Mouse (Mus musculus) bone marrow, adult 2 months (tissue): Measurements from ENCODE around the gene Ccdc155.

Experiments used
- CTCF ChIP-seq: fragments of 200-500 bp; IDR thresholded peaks from 2 replicates; pipeline ENCODE4 v1.5.1; 2011; ENCODE audit warnings: low read length, control low read depth; ENCODE audit not compliant: control insufficient read depth, insufficient read depth
- POLR2A ChIP-seq: fragments of 200-500 bp; IDR thresholded peaks from 2 replicates; pipeline ENCODE4 v1.6.1; 2011; ENCODE audit warnings: low read depth, mild to moderate bottlenecking, control low read depth, low read length, borderline replicate concordance; ENCODE audit not compliant: control insufficient read depth

DNA sequence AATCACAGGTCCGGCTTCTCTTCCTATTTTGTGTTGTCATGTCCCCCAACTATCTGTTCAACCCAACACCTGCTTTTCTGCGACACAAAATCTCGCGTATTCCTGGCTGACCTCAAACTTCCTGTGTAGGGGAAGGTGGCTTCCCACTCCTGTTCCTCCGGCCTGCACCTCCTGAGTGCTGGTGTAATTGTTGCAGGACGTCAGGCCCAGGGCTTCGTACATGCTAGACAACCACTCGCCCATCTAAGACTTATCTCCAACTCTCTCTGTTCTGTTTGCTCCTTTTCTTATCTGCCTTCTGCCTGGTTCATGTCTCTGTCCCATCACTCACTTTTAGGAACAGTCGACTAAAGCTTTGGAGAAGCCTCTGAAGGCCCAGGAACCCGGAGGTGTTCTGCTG is 6.4 kb upstream of the Ccdc155 start:
- TF ChIP-seq CTCF (no peak), POLR2A (no peak)
